Mouse (Mus musculus): Measurements from ENCODE around the gene Sema4b.

- TF ChIP-seq CTCF (IDR thresholded peaks at IDR 0.05; ENCODE audit: low read depth) (no peak), EP300 (IDR thresholded peaks at IDR 0.05; ENCODE audit: low read depth) (no peak)
Measured at GRCm38 (mm10) chr7:80214459-80214858, 27.8 kb downstream of the Sema4b start.

Data from heart, postnatal 0 days (tissue).